Mouse (Mus musculus): Measurements from ENCODE around the gene Btnl1.

GRCm38 (mm10) chr17:34411117-34411516, 34.2 kb downstream of the Btnl1 start:
- TF ChIP-seq ZC3H11A (IDR thresholded peaks at IDR 0.05; ENCODE audit: low read depth, low read length): peak; percentile 76
- TF ChIP-seq ETS1 (conservative IDR thresholded peaks at IDR 0.05; ENCODE audit: low read depth, low read length): no peak
- TF ChIP-seq MAX (IDR thresholded peaks at IDR 0.05; ENCODE audit: low read length): peak; percentile 51; the same call in 1 of the 2 replicates
